Mouse (Mus musculus) neural tube, embryonic 11.5 days (tissue): ENCODE measurements around the gene Elovl6. TPM values are rescaled to one million over a fixed set of nuclear protein-coding genes. Genes with fewer than 3 reads are reported as not detected.

Experiments used
- ATAC-seq: fragments of 200-750 bp; cut with Nextera tagmentation; 2 replicates; pipeline ENCODE4 v1.8.0; 2017; ENCODE audit warnings: moderate number of reproducible peaks, mild to moderate bottlenecking, moderate TSS enrichment, moderate library complexity; ENCODE audit not compliant: insufficient read depth, low FRiP score, low TSS enrichment
- DNase-seq: peaks from one replicate; pipeline ENCODE4 v3.0.0-alpha.2; 2015; ENCODE audit warnings: low spot score
- H3K27ac ChIP-seq: fragments of 300-500 bp; sonication (generic); 2 replicates; pipeline ENCODE4 v1.5.1; 2014; ENCODE audit warnings: low read depth, mild to moderate bottlenecking, low read length
- H3K27me3 ChIP-seq: fragments of 300-500 bp; sonication (generic); 2 replicates; pipeline ENCODE4 v1.6.1; 2014; ENCODE audit warnings: mild to moderate bottlenecking, low read length, mixed read lengths; ENCODE audit not compliant: control insufficient read depth, insufficient read depth
- H3K36me3 ChIP-seq: fragments of 300-500 bp; sonication (generic); 2 replicates; pipeline ENCODE4 v1.6.1; 2014; ENCODE audit warnings: mild to moderate bottlenecking, low read length, moderate library complexity, mixed read lengths; ENCODE audit not compliant: control insufficient read depth, insufficient read depth
- H3K4me1 ChIP-seq: fragments of 300-500 bp; sonication (generic); 2 replicates; pipeline ENCODE4 v1.6.1; 2014; ENCODE audit warnings: low read length, mixed read lengths; ENCODE audit not compliant: control insufficient read depth, insufficient read depth
- H3K4me2 ChIP-seq: fragments of 300-500 bp; sonication (generic); 2 replicates; pipeline ENCODE4 v1.6.1; 2014; ENCODE audit warnings: low read depth, mild to moderate bottlenecking, moderate library complexity
- H3K4me3 ChIP-seq: fragments of 300-500 bp; sonication (generic); 2 replicates; pipeline ENCODE4 v1.5.1; 2014; ENCODE audit warnings: low read depth, low read length
- H3K9ac ChIP-seq: fragments of 300-500 bp; sonication (generic); 2 replicates; pipeline ENCODE4 v1.6.1; 2014; ENCODE audit warnings: mild to moderate bottlenecking, low read length
- H3K9me3 ChIP-seq: fragments of 300-500 bp; sonication (generic); 2 replicates; pipeline ENCODE4 v1.6.1; 2016; ENCODE audit warnings: low read length; ENCODE audit not compliant: control insufficient read depth
- WGBS: fragments of 180-500 bp; shearing (Covaris S2); extraction: QIAGEN DNeasy Blood & Tissue Kit; methylation state at CpG from one replicate; pipeline ENCODE4 v1.1.7; 2014; 5-methylcytosine and 5-hydroxymethylcytosine counted together
- polyA plus RNA-seq: library from polyadenylated mRNA; unstranded; fragments of >200 nt; fragmentation: Nextera tagmentation; extraction: Ambion mirVana; gene quantifications from 2 replicates; pipeline ENCODE4 v1.2.1, GENCODE M21; 2014

Elovl6 gene
- polyA plus RNA-seq, 1 experiment from 2014 or later, result 47.1 TPM

- WGBS, result 94% methylated on average over 11 of the region's 11 CpGs
- no peaks in the 10 kb centered on the region for H3K36me3 ChIP-seq
- H3K4me2 ChIP-seq, result no peak overlapping the region
- no peaks in the 10 kb centered on the region for H3K4me1 ChIP-seq
- no peak overlapping the region for H3K9ac ChIP-seq
- H3K9me3 ChIP-seq, result no peaks in the 10 kb centered on the region
- DNase-seq (no peak), ATAC-seq (no peak)
- H3K27ac ChIP-seq, result no peak overlapping the region
- H3K27me3 ChIP-seq, result no peaks in the 10 kb centered on the region
- no peak overlapping the region for H3K4me3 ChIP-seq
Observed at GRCm38 (mm10) chr3:129578741-129579475, 46.8 kb downstream of the Elovl6 start.

- no peaks in the 10 kb centered on the region for H3K9me3 ChIP-seq
- ATAC-seq (no peak), DNase-seq (no peak)
- H3K4me3 ChIP-seq, result no peak overlapping the region
- no peak overlapping the region for H3K9ac ChIP-seq
- H3K4me2 ChIP-seq, result no peak overlapping the region
- H3K27ac ChIP-seq, result no peak overlapping the region
- no peaks in the 10 kb centered on the region for H3K36me3 ChIP-seq
- 94% methylated on average over 3 of the region's 3 CpGs for WGBS
- H3K27me3 ChIP-seq, result no peaks in the 10 kb centered on the region
- H3K4me1 ChIP-seq, result no peaks in the 10 kb centered on the region
Observed at GRCm38 (mm10) chr3:129581024-129581423, 48.9 kb downstream of the Elovl6 start.

GRCm38 (mm10) chr3:129582449-129582848 lies 50.3 kb downstream of the Elovl6 start:
- no peak overlapping the region for H3K27ac ChIP-seq
- DNase-seq (no peak), ATAC-seq (no peak)
- H3K4me2 ChIP-seq, result no peak overlapping the region
- H3K36me3 ChIP-seq, result no peaks in the 10 kb centered on the region
- no peak overlapping the region for H3K4me3 ChIP-seq
- no peaks in the 10 kb centered on the region for H3K4me1 ChIP-seq
- H3K9ac ChIP-seq, result no peak overlapping the region
- no peaks in the 10 kb centered on the region for H3K9me3 ChIP-seq
- no peaks in the 10 kb centered on the region for H3K27me3 ChIP-seq
- WGBS, result 81% methylated on average over 4 of the region's 4 CpGs

- no peaks in the 10 kb centered on the region for H3K4me1 ChIP-seq
- no peak overlapping the region for H3K4me3 ChIP-seq
- DNase-seq (no peak), ATAC-seq (no peak)
- no peaks in the 10 kb centered on the region for H3K9me3 ChIP-seq
- H3K27ac ChIP-seq, result no peak overlapping the region
- no peaks in the 10 kb centered on the region for H3K36me3 ChIP-seq
- WGBS, result 82% methylated on average over 5 of the region's 5 CpGs
- H3K4me2 ChIP-seq, result no peak overlapping the region
- H3K9ac ChIP-seq, result no peak overlapping the region
- no peaks in the 10 kb centered on the region for H3K27me3 ChIP-seq
Observed at GRCm38 (mm10) chr3:129583290-129583689, 51.1 kb downstream of the Elovl6 start.

GRCm38 (mm10) chr3:129587916-129588315 lies 55.8 kb downstream of the Elovl6 start:
- WGBS, result 91% methylated on average over 8 of the region's 8 CpGs
- Histone ChIP-seq H3K9me3 (no peaks in the 10 kb centered on the region), H3K9ac (no peak overlapping the region), H3K4me1 (no peaks in the 10 kb centered on the region), H3K4me2 (no peak overlapping the region), H3K36me3 (no peaks in the 10 kb centered on the region; the same call in 1 of the 2 replicates), H3K27me3 (no peaks in the 10 kb centered on the region), H3K4me3 (no peak overlapping the region), H3K27ac (no peak overlapping the region)
- ATAC-seq (no peak), DNase-seq (no peak)

- 86% methylated on average over 3 of the region's 3 CpGs for WGBS
- Histone ChIP-seq H3K4me3 (no peak overlapping the region), H3K4me2 (no peak overlapping the region), H3K36me3 (no peaks in the 10 kb centered on the region; the same call in 1 of the 2 replicates), H3K4me1 (no peaks in the 10 kb centered on the region), H3K9ac (no peak overlapping the region), H3K27me3 (no peaks in the 10 kb centered on the region), H3K27ac (no peak overlapping the region), H3K9me3 (no peaks in the 10 kb centered on the region)
- DNase-seq (no peak), ATAC-seq (no peak)
Observed at GRCm38 (mm10) chr3:129588753-129589152, 56.6 kb downstream of the Elovl6 start.

GRCm38 (mm10) chr3:129589705-129590104 lies 57.5 kb downstream of the Elovl6 start:
- no peak for DNase-seq
- Histone ChIP-seq H3K36me3 (no peaks in the 10 kb centered on the region; the same call in 1 of the 2 replicates), H3K4me3 (no peak overlapping the region), H3K9ac (no peak overlapping the region), H3K27ac (no peak overlapping the region), H3K9me3 (no peaks in the 10 kb centered on the region), H3K4me2 (no peak overlapping the region), H3K4me1 (no peaks in the 10 kb centered on the region), H3K27me3 (no peaks in the 10 kb centered on the region)
- WGBS, result 90% methylated on average over 10 of the region's 10 CpGs
- ATAC-seq, result no peak

- H3K4me2 ChIP-seq, result no peak overlapping the region
- H3K9me3 ChIP-seq, result no peaks in the 10 kb centered on the region
- H3K27ac ChIP-seq, result no peak overlapping the region
- ATAC-seq (no peak), DNase-seq (no peak)
- no peak overlapping the region for H3K4me3 ChIP-seq
- no peaks in the 10 kb centered on the region; the same call in 1 of the 2 replicates for H3K36me3 ChIP-seq
- 90% methylated on average over 17 of the region's 17 CpGs for WGBS
- H3K27me3 ChIP-seq, result no peaks in the 10 kb centered on the region
- no peaks in the 10 kb centered on the region for H3K4me1 ChIP-seq
- H3K9ac ChIP-seq, result no peak overlapping the region
Observed at GRCm38 (mm10) chr3:129590548-129591226, 58.5 kb downstream of the Elovl6 start.

- Histone ChIP-seq H3K4me2 (no peak overlapping the region), H3K9me3 (no peaks in the 10 kb centered on the region), H3K4me3 (no peak overlapping the region), H3K36me3 (no peaks in the 10 kb centered on the region; the same call in 1 of the 2 replicates), H3K4me1 (no peaks in the 10 kb centered on the region), H3K27me3 (no peaks in the 10 kb centered on the region), H3K9ac (no peak overlapping the region), H3K27ac (no peak overlapping the region)
- DNase-seq (no peak), ATAC-seq (no peak)
- WGBS, result 84% methylated on average over 9 of the region's 9 CpGs
Observed at GRCm38 (mm10) chr3:129591251-129591650, 59.1 kb downstream of the Elovl6 start.
